Mouse (Mus musculus) cerebellum, adult 9-11 months (tissue): ENCODE data around the gene Ctsf.
A peak's percentile ranks its signal among the peaks of the same experiment; 100 is the strongest.
"Not testable (repeated sequence)": the region's sequence is repeated elsewhere in the genome, so short reads cannot be mapped to it uniquely, and the experiment has no call there.

Experiments used
- DNase-seq: peaks from one replicate; pipeline ENCODE4 v3.0.0; 2022

Ctsf gene

DNA sequence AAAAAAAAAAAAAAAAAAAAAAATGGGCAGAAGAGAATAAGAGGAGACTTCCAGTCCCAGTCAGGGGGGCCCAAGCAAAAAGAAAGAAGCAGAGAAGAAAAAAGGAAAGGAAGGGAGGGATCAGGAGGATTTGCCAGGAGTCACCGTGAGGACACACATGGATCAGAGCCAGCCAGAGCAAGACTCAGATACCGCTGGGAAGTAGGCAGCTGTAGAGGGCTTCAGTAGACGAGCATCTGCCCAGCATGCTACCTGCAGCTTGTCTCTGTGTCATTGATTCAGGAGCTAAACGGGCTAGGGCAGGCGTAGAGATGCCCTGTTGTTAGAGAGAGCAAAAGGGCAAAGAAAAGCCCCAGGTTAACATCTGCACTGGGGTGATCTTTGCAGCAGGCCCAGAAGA, 4.6 kb upstream of the Ctsf start:
- DNase-seq: no peak

DNA sequence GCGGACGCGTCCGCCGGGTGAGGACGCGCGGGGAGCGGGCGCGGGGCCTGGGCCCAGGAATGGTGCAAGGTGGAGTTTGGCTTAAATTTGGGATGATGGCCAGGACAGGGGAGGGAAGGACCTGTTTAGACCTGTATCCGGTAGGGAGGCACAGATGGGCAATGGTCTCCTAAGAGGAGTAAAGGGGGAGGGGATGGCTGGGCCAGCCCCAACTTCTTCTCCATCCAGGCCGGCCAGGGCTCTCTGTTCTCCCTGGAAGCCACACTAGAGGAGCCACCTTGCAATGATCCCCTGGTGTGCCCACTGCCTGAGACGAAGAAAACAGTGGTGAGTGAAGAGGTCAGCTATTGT, 515 bp downstream of the Ctsf start:
- DNase-seq: no peak

- no peak for DNase-seq
Observed at GRCm38 (mm10) chr19:4855951-4856350, 1.0 kb downstream of the Ctsf start.

DNA sequence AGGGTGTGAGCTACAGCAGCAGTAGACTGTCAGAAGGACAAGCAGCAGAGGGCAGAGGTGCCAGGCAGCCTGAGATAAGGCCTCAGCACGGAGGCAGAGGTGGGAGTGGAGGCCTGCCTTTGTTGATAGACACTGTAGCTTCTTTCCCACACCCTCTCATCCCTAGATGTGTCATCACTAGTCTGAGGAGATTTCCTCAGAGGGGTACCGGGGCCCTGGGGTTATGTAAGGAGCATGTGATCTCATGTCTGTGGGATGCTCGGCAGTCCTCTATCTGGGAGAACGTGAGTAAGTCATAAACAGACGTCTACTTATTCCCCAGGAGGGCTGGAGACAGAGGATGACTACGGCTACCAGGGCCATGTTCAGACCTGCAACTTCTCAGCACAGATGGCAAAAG, 4.2 kb downstream of the Ctsf start:
- DNase-seq: no peak

DNA sequence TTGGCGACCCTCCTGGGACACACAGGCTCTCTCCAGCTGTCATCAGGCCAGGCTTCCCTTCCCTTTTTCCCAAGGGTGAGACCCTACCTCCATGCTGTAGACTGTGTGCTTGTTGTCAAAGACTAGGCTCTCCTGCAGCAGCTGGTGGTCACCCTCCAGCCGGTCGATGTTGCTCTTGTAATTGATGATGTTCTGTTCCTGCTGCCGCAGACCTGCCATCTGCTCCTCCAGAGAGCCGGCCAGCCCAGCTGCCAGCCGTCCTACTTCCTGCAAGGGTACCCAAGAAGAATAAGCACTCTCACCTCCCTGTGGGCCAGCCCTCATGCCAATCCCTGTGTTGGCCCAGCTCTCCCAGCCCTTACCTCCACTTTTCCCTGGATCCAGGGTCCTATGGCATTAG, 8.1 kb downstream of the Ctsf start:
- no peak for DNase-seq

DNA sequence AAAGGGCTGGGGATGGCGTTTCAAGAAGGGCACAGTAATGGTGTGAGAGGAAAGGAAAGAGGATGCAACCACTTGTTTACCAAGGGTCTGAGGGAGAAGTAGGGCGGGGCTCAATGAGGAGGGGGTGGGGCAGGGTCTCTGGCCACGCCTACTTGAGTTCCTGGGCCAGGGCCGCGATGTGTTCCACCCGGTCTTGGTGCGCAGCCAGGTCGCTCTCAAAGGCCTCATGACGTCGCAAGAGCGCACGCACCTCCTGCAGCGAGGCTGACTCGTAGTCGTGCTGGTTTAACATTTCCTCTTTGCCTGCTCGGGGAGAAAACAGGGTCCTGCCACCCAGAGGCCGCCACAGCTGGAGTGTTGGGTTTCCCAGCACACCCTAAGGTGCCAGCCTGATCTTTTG, 10.2 kb downstream of the Ctsf start:
- DNase-seq: no peak

GRCm38 (mm10) chr19:4874613-4875012, 19.7 kb downstream of the Ctsf start:
- not testable (repeated sequence) for DNase-seq

DNA sequence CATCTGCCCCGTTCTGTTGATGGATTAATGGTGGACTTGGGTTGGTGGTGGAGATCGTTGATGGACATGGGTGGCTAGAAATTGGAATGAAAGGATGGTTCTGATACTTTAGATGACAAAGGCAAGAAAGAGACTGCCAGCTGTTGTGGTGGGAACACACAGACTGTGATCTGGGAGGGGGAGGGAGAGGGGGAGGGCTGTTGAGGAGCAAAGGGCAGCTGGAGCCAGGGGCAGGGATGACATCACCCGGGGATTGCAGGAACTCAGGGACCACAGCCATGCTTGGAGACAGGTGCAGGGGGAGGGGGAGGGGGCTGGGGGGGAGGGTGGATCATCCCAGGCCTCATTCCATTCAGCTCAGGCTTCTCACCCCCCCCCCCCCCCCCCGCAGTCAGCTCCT, 21.3 kb downstream of the Ctsf start:
- no peak for DNase-seq

DNA sequence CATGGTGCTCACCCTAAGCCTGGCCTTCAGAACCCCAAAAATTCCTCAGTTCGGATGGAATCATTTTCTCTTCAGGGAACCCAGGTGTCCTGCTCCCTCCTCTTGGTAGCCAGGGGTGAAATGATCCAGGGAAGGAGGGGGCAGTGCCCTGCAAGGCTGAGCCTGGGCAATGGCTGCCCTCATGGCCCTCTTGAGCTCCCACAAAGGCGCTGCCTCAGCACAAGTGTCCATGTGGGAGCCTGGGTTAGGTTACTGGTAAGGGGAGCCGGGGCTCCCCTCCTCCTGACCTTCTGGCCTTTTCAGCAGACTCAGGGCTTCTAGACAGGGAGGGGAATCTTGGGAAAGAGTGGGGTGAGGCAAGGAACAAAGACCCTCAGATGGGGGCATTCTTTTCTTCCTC, 21.8 kb downstream of the Ctsf start:
- DNase-seq: no peak

DNA sequence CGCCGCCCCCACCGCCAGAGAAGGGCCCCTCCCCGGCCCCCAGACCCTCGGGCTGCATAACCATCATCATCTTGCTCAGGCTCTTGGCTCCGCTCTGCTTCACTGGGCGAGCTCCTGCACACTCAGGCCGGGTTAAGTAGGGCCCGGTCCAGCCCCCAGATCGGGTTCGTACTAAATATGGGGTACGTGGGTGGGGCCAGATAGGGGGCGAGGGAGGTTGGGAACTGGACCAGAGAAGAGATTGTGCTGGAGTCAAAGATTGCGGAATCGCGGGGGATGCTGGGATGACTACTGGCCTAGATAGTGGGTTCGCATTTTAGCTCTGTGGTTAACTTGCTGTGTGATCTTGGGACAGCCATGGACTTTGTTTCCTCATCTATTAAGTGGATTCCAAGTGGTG, 22.9 kb downstream of the Ctsf start, which contains the start of gene Actn3:
TSS of gene Actn3 (minus strand) at position 125 of the 400 bp plus-strand sequence.
- DNase-seq: no peak

DNA sequence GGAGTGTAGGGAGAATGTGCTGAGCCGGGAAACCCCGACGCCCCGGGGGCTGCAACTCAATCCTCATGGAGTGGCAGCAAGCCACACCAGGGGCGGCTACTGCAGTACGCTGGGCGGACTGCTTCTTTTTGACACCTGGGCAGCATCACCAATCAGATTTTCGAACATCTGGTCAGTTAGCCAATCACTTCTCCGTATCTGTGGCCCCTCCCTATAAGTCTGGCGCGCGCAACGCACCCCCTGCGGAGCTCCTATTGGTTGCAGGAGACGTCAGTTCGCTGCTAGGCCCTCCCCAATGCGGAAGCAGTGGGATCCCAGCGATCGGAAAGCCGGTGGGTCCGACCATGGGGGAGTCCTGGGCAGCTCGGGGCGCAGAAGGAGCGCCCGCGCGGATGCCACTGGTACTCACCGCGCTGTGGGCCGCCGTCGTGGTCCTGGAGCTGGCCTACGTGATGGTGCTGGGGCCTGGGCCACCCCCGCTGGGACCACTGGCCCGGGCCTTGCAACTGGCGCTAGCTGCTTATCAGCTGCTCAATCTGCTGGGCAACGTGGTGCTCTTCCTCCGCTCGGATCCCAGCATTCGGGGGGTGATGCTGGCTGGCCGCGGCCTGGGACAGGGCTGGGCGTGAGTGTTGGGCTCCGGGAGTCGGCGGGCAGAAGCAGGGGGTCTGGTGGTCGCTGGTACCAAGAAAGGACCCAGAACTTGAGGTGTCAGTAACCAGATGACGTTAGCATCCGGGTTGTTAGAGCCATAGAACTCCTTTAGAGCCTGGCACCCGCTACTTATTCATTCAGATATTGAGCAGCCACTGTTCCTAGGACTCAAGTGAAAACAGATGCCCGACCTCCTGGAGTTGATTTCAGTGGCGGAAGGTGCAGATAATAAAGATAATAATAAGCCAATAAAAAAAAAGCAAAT, 23.7 kb downstream of the Ctsf start, which contains the start of gene Zdhhc24:
TSS of gene Zdhhc24 (plus strand) at position 264 of the 919 bp plus-strand sequence.
- DNase-seq: peak; percentile 95

GRCm38 (mm10) chr19:4879324-4879703, 24.4 kb downstream of the Ctsf start:
- DNase-seq: no peak

DNA sequence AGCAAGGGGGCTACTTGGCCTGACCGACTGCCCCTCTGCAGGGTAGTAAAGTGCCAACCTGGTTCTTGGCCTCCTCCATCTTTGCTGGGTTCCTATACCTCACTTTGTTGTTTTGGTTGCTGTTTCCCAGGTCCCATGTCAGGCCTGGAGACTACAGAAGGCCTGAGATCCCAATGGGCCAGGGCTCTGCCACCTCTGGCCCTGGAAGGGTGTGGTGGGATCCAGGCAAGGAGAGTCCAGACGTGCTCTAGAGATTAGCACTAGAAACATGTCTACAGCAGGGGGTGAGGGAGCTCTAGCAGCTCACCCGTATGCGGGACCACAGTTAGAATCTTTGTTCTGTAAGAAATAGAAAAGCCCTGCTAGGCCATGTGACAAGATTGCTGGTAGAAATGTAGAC, 29.0 kb downstream of the Ctsf start:
- no peak for DNase-seq

DNA sequence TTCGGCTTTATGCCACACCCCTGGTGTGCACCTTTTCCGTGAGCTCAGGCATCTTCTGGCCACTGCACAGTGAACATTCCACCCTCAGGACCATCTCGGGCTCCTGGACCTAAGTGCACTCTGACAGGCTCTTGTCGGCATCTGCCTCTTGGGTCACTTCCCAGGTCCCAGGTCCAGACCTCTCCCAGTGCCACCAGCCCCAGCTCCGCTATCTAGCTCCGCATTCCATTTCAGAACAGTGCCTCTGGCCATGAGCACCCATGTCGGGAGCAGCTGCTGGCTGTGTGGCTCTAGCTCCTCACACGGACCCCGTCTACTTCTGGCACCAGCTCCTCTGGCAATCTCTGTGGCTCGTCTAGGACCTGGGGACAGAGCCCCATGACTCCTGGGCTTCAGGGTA, 34.9 kb downstream of the Ctsf start:
- DNase-seq: no peak

- no peak for DNase-seq
Observed at GRCm38 (mm10) chr19:4891798-4892197, 36.9 kb downstream of the Ctsf start.

DNA sequence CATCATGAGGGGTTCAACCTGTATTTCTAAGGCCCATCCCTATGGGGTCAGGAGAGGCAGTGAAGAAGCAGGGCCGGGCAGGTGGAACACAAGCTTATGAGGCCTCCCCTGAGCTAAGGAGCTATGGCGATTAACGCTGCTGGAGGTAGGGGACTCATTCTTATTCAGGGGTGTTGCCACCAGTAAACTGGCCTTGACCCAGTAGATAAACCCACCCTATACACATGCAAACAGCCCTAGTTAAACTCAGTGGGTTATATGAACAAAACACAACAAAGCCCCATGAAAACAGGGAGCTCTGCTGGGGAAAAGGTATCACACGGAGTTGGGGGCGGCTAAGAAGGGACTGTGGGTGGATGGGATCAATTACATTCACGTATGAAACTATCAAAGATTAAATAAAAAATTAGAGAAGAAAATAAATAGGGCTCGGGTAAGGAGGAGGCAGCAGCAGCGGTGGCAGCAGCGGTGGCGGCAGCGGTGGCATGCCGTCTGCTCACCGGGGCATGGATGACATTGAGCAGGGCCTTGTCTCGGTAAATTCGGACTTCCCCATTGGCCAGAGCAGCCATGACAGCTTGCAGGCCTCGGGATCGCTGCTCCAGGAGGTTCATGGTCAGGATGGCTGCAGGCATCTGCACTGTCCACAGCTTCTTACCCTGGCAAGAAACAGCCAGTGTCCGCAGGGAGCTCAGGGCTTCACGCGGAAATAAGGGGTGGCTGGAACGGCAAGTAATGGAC, 42.0 kb downstream of the Ctsf start:
- no peak for DNase-seq

- no peak for DNase-seq
Observed at GRCm38 (mm10) chr19:4898972-4899371, 44.0 kb downstream of the Ctsf start.

DNA sequence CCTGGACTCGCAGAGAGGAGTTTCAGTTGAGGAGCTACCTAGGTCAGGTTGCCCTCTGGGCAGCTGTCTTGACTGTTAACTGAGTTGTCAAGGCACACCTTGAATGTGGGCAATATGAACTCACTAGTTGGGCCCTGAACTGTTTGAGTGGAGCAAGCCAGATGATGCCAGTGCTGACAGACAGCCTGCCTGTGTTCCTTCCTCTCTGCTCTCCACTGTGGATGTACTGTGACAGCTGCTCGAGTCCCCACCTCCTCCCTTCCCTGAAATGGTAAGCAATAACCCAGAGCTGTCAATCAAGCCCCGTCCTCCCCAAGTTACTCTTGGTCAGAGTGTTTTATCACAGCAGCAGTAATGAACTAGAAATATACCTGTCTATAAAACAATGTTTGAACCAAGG, 45.0 kb downstream of the Ctsf start:
- DNase-seq: no peak

DNA sequence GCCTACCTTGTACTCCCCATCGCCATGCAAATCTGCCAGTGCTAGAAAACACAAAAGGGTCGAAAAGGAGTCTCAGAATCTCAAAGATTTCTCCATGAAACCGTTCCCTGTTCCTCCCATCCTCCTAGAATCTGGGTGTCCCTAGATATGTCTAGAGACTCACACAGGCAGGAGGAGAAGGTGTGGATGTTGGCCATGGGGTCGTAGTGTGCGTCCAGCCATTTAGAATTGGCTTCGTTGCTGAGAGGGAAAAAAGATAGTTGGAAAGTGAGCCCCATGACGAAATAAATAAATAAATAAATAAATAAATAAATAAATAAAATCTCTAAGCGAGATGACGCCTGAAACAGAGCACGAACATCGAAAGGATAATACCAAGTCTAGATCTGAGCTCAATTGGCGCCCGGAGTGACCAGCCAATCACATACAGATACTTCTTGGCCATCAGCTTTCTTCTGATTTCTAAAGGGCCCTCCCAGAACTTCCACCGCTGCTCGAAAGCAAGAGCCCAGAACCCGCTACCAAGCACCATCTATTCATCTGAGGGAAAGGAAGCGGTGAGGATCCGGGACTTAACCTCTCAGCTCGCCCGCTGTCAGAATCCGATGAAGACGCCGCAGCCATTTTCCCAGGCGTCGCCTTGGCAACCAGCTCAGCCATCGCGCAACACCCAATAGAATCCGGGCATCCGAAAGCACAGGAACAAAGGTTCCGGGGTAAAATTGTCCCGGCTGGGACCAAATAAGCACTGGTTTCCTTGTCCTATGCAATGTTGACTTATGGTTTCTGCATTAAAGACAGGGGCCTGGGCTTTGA, 51.3 kb downstream of the Ctsf start, which contains the start of gene Bbs1:
TSS of gene Bbs1 (minus strand) at position 650 of the 816 bp plus-strand sequence.
- peak; percentile 72 for DNase-seq

- no peak for DNase-seq
Observed at GRCm38 (mm10) chr19:4908107-4908506, 53.2 kb downstream of the Ctsf start.

- DNase-seq: no peak
Observed at GRCm38 (mm10) chr19:4909376-4909775, 54.4 kb downstream of the Ctsf start.
